Mouse (Mus musculus) cerebellum, adult 11-12 months (tissue): Measurements from ENCODE around the gene Gm3317.
"Not testable (repeated sequence)": the region's sequence is repeated elsewhere in the genome, so short reads cannot be mapped to it uniquely, and the experiment has no call there.

ENCODE experiments used
- DNase-seq: peaks from one replicate; pipeline ENCODE4 v3.0.0; 2022

Gm3317 gene

DNA sequence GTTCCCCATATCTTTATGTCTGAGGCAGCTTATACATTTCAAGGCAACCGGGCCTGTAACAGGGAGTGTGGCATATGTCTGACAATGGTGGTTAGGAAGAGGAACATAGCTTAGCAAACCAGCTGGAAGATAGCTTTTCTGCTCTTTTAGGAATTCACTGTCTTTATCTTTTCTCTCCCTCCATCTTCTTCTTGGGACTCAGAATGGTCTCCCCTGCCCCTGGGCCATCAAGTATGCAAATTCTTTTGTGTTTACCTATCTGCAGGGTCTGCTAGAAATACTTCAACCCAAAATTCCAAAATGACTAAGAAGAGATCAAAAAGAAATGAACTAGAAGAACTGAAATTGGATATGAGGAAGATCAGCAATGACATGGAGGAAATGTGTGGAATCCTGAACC, at the start of gene Gm3317:
TSS of gene Gm3317 (plus strand) at position 301 of the 400 bp plus-strand sequence.
- DNase-seq = not testable (repeated sequence)

DNA sequence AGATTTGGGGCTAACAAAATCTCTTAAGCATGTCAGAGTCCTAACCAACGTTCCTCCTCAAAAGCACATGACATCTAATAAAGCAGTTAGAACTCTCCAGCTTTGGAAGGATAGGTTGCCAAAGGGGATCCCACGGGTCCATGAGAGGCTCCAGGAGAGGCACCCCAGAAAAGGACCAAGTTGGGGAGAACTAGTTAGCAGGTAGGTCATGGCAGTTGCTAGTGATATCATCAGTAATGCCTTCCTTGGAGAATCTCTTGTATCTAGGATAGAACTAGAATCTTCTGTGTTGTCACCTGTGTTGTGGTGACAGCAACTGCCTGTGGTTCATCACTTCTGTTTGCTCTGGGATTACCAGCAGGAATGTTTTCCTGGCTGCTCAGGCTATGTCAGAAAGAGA, 33.1 kb upstream of the Gm3317 start, which contains the start of gene Gm8279:
TSS of gene Gm8279 (plus strand) at position 301 of the 400 bp plus-strand sequence.
- not testable (repeated sequence) for DNase-seq

DNA sequence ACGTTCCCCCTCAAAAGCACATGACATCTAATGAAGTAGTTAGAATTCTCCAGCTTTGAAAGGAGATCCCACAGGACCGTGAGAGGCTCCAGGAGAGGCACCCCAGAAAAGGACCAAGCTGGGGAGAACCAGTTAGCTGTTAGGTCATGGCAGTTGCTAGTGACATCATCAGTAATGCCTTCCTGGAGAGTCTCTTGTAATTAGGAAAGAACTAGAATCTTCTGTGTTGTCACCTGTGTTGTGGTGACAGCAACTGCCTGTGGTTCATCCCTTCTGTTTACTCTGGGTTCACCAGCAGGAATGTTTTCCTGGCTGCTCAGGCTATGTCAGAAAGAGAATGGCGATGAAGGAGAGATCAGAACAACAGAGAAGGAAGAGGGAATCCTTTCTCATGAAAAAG, 21.2 kb downstream of the Gm3317 start, which contains the start of gene Gm8271:
TSS of gene Gm8271 (plus strand) at position 301 of the 400 bp plus-strand sequence.
- not testable (repeated sequence) for DNase-seq
